Mouse (Mus musculus): ENCODE measurements around the gene Smyd2.

Gene Smyd2

GRCm38 (mm10) chr1:189876162-189876561, 46.0 kb downstream of the Smyd2 start:
- Histone ChIP-seq H3K4me3 (replicated peaks; ENCODE audit: low read length) (no peak overlapping the region), H3K4me1 (replicated peaks; ENCODE audit: low read depth, low read length) (peaks cover 26% of the 10 kb centered on the region), H3K36me3 (ENCODE audit: insufficient read depth, low read length) (peaks cover 33% of the 10 kb centered on the region; the same call in 1 of the 2 replicates), H3K9me3 (ENCODE audit: low read length) (no peaks in the 10 kb centered on the region), H3K27me3 (ENCODE audit: insufficient read depth, low read length) (peaks cover 15% of the 10 kb centered on the region; the same call in 1 of the 2 replicates)
- TF ChIP-seq NANOG (IDR thresholded peaks at IDR 0.05; ENCODE audit: borderline replicate concordance, low read length) = no peak
- TF ChIP-seq POU5F1 (IDR thresholded peaks at IDR 0.05; ENCODE audit: borderline replicate concordance, low read length) = no peak
- TF ChIP-seq CTCF (conservative IDR thresholded peaks at IDR 0.05; ENCODE audit: low read length) = no peak

- Histone ChIP-seq H3K4me1 (replicated peaks; ENCODE audit: low read depth, low read length) (peaks cover 25% of the 10 kb centered on the region), H3K9me3 (ENCODE audit: low read length) (no peaks in the 10 kb centered on the region), H3K36me3 (ENCODE audit: insufficient read depth, low read length) (peaks cover 26% of the 10 kb centered on the region; the same call in 1 of the 2 replicates), H3K4me3 (replicated peaks; ENCODE audit: low read length) (no peak overlapping the region), H3K27me3 (ENCODE audit: insufficient read depth, low read length) (peaks cover 15% of the 10 kb centered on the region; the same call in 1 of the 2 replicates)
- TF ChIP-seq CTCF (conservative IDR thresholded peaks at IDR 0.05; ENCODE audit: low read length) = no peak
- no peak for TF ChIP-seq POU5F1 (IDR thresholded peaks at IDR 0.05; ENCODE audit: borderline replicate concordance, low read length)
- TF ChIP-seq NANOG (IDR thresholded peaks at IDR 0.05; ENCODE audit: borderline replicate concordance, low read length) = no peak
Measured at GRCm38 (mm10) chr1:189875439-189875861, 46.7 kb downstream of the Smyd2 start.

- Histone ChIP-seq H3K4me3 (replicated peaks; ENCODE audit: low read length) (no peak overlapping the region), H3K36me3 (ENCODE audit: insufficient read depth, low read length) (peaks cover 10% of the 10 kb centered on the region; the same call in 1 of the 2 replicates), H3K9me3 (ENCODE audit: low read length) (no peaks in the 10 kb centered on the region), H3K4me1 (replicated peaks; ENCODE audit: low read depth, low read length) (peaks cover 32% of the 10 kb centered on the region), H3K27me3 (ENCODE audit: insufficient read depth, low read length) (peaks cover 15% of the 10 kb centered on the region; the same call in 1 of the 2 replicates)
- no peak for TF ChIP-seq POU5F1 (IDR thresholded peaks at IDR 0.05; ENCODE audit: borderline replicate concordance, low read length)
Measured at GRCm38 (mm10) chr1:189873591-189873990, 48.6 kb downstream of the Smyd2 start.

- no peak for TF ChIP-seq CTCF (conservative IDR thresholded peaks at IDR 0.05; ENCODE audit: low read length)
- TF ChIP-seq POU5F1 (IDR thresholded peaks at IDR 0.05; ENCODE audit: borderline replicate concordance, low read length) = no peak
- no peak for TF ChIP-seq NANOG (IDR thresholded peaks at IDR 0.05; ENCODE audit: borderline replicate concordance, low read length)
- Histone ChIP-seq H3K9me3 (ENCODE audit: low read length) (no peaks in the 10 kb centered on the region), H3K4me1 (replicated peaks; ENCODE audit: low read depth, low read length) (peaks cover 44% of the 10 kb centered on the region), H3K4me3 (replicated peaks; ENCODE audit: low read length) (no peak overlapping the region), H3K36me3 (ENCODE audit: insufficient read depth, low read length) (0 out of 2 replicates have a peak, but pooled peaks cover 2% of the 10 kb centered on the region), H3K27me3 (ENCODE audit: insufficient read depth, low read length) (peaks cover 15% of the 10 kb centered on the region; the same call in 1 of the 2 replicates)
Measured at GRCm38 (mm10) chr1:189872050-189872449, 50.1 kb downstream of the Smyd2 start.

- H3K9me3 ChIP-seq (ENCODE audit: low read length) = no peaks in the 10 kb centered on the region
- TF ChIP-seq NANOG (IDR thresholded peaks at IDR 0.05; ENCODE audit: borderline replicate concordance, low read length) (no peak), CTCF (conservative IDR thresholded peaks at IDR 0.05; ENCODE audit: low read length) (no peak), POU5F1 (IDR thresholded peaks at IDR 0.05; ENCODE audit: borderline replicate concordance, low read length) (no peak)
- H3K4me1 ChIP-seq (replicated peaks; ENCODE audit: low read depth, low read length) = peaks cover 46% of the 10 kb centered on the region
- no peak overlapping the region for H3K4me3 ChIP-seq (replicated peaks; ENCODE audit: low read length)
- H3K27me3 ChIP-seq (ENCODE audit: insufficient read depth, low read length) = peaks cover 15% of the 10 kb centered on the region; the same call in 1 of the 2 replicates
- no peaks in the 10 kb centered on the region for H3K36me3 ChIP-seq (ENCODE audit: insufficient read depth, low read length)
Measured at GRCm38 (mm10) chr1:189871625-189872024, 50.5 kb downstream of the Smyd2 start.

GRCm38 (mm10) chr1:189870539-189870938, 51.6 kb downstream of the Smyd2 start:
- peaks cover 40% of the 10 kb centered on the region for H3K4me1 ChIP-seq (replicated peaks; ENCODE audit: low read depth, low read length)
- H3K9me3 ChIP-seq (ENCODE audit: low read length) = no peaks in the 10 kb centered on the region
- peaks cover 15% of the 10 kb centered on the region; the same call in 1 of the 2 replicates for H3K27me3 ChIP-seq (ENCODE audit: insufficient read depth, low read length)
- no peak for TF ChIP-seq POU5F1 (IDR thresholded peaks at IDR 0.05; ENCODE audit: borderline replicate concordance, low read length)
- TF ChIP-seq NANOG (IDR thresholded peaks at IDR 0.05; ENCODE audit: borderline replicate concordance, low read length) = no peak
- TF ChIP-seq CTCF (conservative IDR thresholded peaks at IDR 0.05; ENCODE audit: low read length) = peak; percentile 43
- H3K36me3 ChIP-seq (ENCODE audit: insufficient read depth, low read length) = no peaks in the 10 kb centered on the region
- H3K4me3 ChIP-seq (replicated peaks; ENCODE audit: low read length) = no peak overlapping the region

- Histone ChIP-seq H3K4me3 (replicated peaks; ENCODE audit: low read length) (peak overlapping the region; percentile 39), H3K4me1 (replicated peaks; ENCODE audit: low read depth, low read length) (peaks cover 32% of the 10 kb centered on the region), H3K27me3 (ENCODE audit: insufficient read depth, low read length) (peaks cover 14% of the 10 kb centered on the region; the same call in 1 of the 2 replicates), H3K9me3 (ENCODE audit: low read length) (no peaks in the 10 kb centered on the region), H3K36me3 (ENCODE audit: insufficient read depth, low read length) (no peaks in the 10 kb centered on the region)
- no peak for TF ChIP-seq POU5F1 (IDR thresholded peaks at IDR 0.05; ENCODE audit: borderline replicate concordance, low read length)
- peak; percentile 59 for TF ChIP-seq CTCF (conservative IDR thresholded peaks at IDR 0.05; ENCODE audit: low read length)
Measured at GRCm38 (mm10) chr1:189869651-189870270, 52.4 kb downstream of the Smyd2 start.

GRCm38 (mm10) chr1:189868036-189868435, 54.1 kb downstream of the Smyd2 start:
- TF ChIP-seq NANOG (IDR thresholded peaks at IDR 0.05; ENCODE audit: borderline replicate concordance, low read length) (no peak), POU5F1 (IDR thresholded peaks at IDR 0.05; ENCODE audit: borderline replicate concordance, low read length) (no peak), CTCF (conservative IDR thresholded peaks at IDR 0.05; ENCODE audit: low read length) (0 out of 2 replicates have a peak, but pooled peaks have one; percentile 8)
- Histone ChIP-seq H3K4me1 (replicated peaks; ENCODE audit: low read depth, low read length) (peaks cover 32% of the 10 kb centered on the region), H3K36me3 (ENCODE audit: insufficient read depth, low read length) (no peaks in the 10 kb centered on the region), H3K4me3 (replicated peaks; ENCODE audit: low read length) (no peak overlapping the region), H3K27me3 (ENCODE audit: insufficient read depth, low read length) (0 out of 2 replicates have a peak, but pooled peaks cover 5% of the 10 kb centered on the region), H3K9me3 (ENCODE audit: low read length) (no peaks in the 10 kb centered on the region)
